Mouse (Mus musculus): ENCODE measurements around the gene Cxcl1. TPM values are rescaled to one million over a fixed set of nuclear protein-coding genes. Genes with fewer than 3 reads are reported as not detected.

The Cxcl1 gene
- 2.3 and 4.3 TPM in 2 replicates for polyA plus RNA-seq (2012; rRNA removed)

GRCm38 (mm10) chr5:90890519-90891463 is at the start of gene Cxcl1:
Gene Cxcl1 (plus strand): TSS chr5:90891241.

DNA sequence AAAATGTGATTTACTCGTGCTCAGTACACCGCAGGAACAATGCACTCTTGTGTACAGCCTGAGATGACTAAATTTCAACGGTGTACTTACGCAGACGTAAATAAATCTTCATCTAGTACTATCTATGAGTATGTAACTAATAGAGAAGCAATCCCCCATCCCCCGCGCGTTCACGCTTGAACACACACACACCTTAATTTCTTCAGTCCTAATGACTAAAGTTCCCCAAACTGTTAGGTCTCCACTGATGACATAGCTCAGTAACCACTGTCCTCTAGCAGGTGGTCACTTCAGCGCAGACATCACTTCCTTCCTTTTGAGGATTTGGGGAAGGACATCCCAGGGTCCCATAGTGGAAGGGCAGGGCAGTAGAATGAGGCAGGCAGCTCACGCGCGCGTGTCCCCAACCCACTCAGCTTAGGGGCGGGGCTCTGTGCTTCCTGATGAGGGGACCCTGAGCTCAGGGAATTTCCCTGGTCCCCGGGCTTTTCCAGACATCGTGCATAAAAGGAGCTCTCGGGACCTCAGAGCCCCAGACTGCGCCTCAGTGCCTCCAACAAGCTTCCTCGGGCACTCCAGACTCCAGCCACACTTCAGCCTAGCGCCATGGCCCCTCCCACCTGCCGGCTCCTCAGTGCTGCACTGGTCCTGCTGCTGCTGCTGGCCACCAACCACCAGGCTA is 12.4 kb downstream of the Cxcl1 start, which contains the start of gene Cxcl2:
Cxcl2 (plus strand) TSS at position 533 of the 682 bp plus-strand sequence.

GRCm38 (mm10) chr5:90930971-90931851 is 40.2 kb downstream of the Cxcl1 start, which contains the start of gene Mthfd2l:
Gene Mthfd2l (plus strand): TSS chr5:90931117.

Other genes with a start within 250 kb of the Cxcl1 start
- 0.44 and 0.48 TPM in 2 replicates for gene Cxcl5, start 131.9 kb upstream of the Cxcl1 start, polyA plus RNA-seq (2012; rRNA removed)
- gene Ppbp, start 122.7 kb upstream of the Cxcl1 start, polyA plus RNA-seq (2012; rRNA removed): 134 and 135 TPM in 2 replicates
- 243 and 245 TPM in 2 replicates for gene Pf4, start 118.8 kb upstream of the Cxcl1 start, polyA plus RNA-seq (2012; rRNA removed)
- not detected in 2 replicates for gene Cxcl3, start 105.1 kb upstream of the Cxcl1 start, polyA plus RNA-seq (2012; rRNA removed)
- gene Cxcl15, start 96.7 kb upstream of the Cxcl1 start, polyA plus RNA-seq (2012; rRNA removed): not detected in 2 replicates
- 0.25 and 0.27 TPM in 2 replicates for gene Cxcl2, start 12.6 kb downstream of the Cxcl1 start, polyA plus RNA-seq (2012; rRNA removed)
- gene Mthfd2l, start 39.9 kb downstream of the Cxcl1 start, polyA plus RNA-seq (2012; rRNA removed): 5.0 and 5.4 TPM in 2 replicates
- gene Epgn, start 136.2 kb downstream of the Cxcl1 start, polyA plus RNA-seq (2012; rRNA removed): 0.01 TPM in 2 replicates
- gene Ereg, start 183.4 kb downstream of the Cxcl1 start, polyA plus RNA-seq (2012; rRNA removed): 0.19 and 0.20 TPM in 2 replicates
- gene Areg, start 248.4 kb downstream of the Cxcl1 start, polyA plus RNA-seq (2012; rRNA removed): 0.02 TPM in 1 of 2 replicates, not detected in the other

All from liver, embryonic 18 days (tissue).